Mouse (Mus musculus) forebrain, embryonic 13.5 days (tissue): ENCODE data around the gene St5. TPM values are rescaled to one million over a fixed set of nuclear protein-coding genes. Genes with fewer than 3 reads are reported as not detected.

ENCODE experiments used
- ATAC-seq: fragments of 200-750 bp; cut with Nextera tagmentation; 2 replicates; pipeline ENCODE4 v1.8.0; 2017
- H3K27ac ChIP-seq: fragments of 300-500 bp; sonication (generic); 2 replicates; pipeline ENCODE4 v1.5.1; 2015; ENCODE audit warnings: inconsistent platforms, mild to moderate bottlenecking, moderate library complexity
- H3K27me3 ChIP-seq: fragments of 300-500 bp; sonication (generic); 2 replicates; pipeline ENCODE4 v1.6.1; 2015; ENCODE audit warnings: mild to moderate bottlenecking, inconsistent platforms
- H3K36me3 ChIP-seq: fragments of 300-500 bp; sonication (generic); 2 replicates; pipeline ENCODE4 v1.6.1; 2015; ENCODE audit warnings: mild to moderate bottlenecking, inconsistent platforms; ENCODE audit not compliant: poor library complexity, severe bottlenecking
- H3K4me1 ChIP-seq: fragments of 300-500 bp; sonication (generic); 2 replicates; pipeline ENCODE4 v1.6.1; 2015; ENCODE audit warnings: inconsistent platforms
- H3K4me2 ChIP-seq: fragments of 300-500 bp; sonication (generic); 2 replicates; pipeline ENCODE4 v1.6.1; 2015; ENCODE audit warnings: inconsistent platforms, mild to moderate bottlenecking, moderate library complexity
- H3K4me3 ChIP-seq: fragments of 300-500 bp; sonication (generic); 2 replicates; pipeline ENCODE4 v1.5.1; 2015; ENCODE audit warnings: mild to moderate bottlenecking, inconsistent platforms
- H3K9ac ChIP-seq: fragments of 300-500 bp; sonication (generic); 2 replicates; pipeline ENCODE4 v1.6.1; 2015; ENCODE audit warnings: mild to moderate bottlenecking, inconsistent platforms
- H3K9me3 ChIP-seq: fragments of 300-500 bp; sonication (generic); replicated peaks from 2 replicates; pipeline ENCODE4 v1.6.1; 2016; ENCODE audit warnings: inconsistent platforms
- WGBS: fragments of 180-500 bp; shearing (Covaris S2); methylation state at CpG from one replicate; pipeline ENCODE4 v1.1.7; 2015; 5-methylcytosine and 5-hydroxymethylcytosine counted together
- polyA plus RNA-seq: library from polyadenylated mRNA; unstranded; fragments of >200 nt; fragmentation: Nextera tagmentation; extraction: Ambion mirVana; gene quantifications from 2 replicates; pipeline ENCODE4 v1.2.1, GENCODE M21; 2015

Gene St5
- 12.0 and 13.0 TPM in 2 replicates for polyA plus RNA-seq

DNA sequence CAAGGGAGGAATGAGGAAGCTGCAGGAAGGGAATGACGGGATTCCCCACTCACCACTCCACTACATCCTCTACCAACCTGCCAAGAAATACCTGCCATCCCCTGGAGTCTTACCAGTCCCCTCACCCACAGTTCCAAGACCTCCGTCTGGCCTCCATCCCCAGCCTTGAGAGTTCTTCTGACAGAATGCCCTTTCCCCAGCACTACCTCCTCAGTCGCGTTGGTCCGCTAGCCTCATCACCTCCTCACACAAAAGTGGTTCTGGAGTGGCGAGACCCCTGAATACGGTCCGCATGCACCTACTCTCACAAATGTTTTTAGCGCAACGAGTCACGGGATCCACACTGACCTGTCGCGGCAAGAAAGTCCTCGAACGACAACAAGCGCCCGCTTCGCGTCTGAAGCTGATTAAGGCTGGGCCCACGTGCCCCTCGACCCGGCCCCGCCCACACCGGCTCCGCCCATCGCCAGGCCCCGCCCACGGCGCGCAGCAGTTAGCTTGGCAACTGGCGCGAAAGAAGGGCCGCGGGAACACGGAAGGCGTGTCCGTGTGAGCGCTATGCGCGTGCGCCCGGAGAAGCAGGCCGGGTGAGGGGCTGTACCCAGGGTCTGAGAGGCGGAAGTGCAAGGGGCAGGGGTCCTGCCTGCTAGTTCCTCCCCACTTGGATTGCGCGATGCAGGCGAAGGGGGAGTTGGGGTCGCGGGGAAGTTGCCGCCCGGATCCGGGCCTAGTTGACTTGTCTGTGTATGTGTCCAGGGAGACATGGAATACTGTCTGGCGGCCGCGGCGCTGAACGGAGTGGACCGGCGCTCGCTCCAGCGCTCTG is at the start of gene St5, which contains the start of gene Akip1:
TSS of gene St5 (minus strand) at position 416 of the 826 bp plus-strand sequence.
TSS of gene Akip1 (plus strand) at position 501 of the 826 bp plus-strand sequence.
- Histone ChIP-seq H3K9me3 (no peaks in the 10 kb centered on the region), H3K4me3 (peak within 1 kb of the TSS; percentile 57), H3K27ac (no peak within 1 kb of the TSS), H3K36me3 (peaks cover 5% of the 10 kb centered on the region; the same call in 1 of the 2 replicates), H3K27me3 (no peaks in the 10 kb centered on the region), H3K4me1 (peaks cover 9% of the 10 kb centered on the region; the same call in 1 of the 2 replicates), H3K9ac (peak within 1 kb of the TSS; percentile 73), H3K4me2 (peak within 1 kb of the TSS; percentile 75)
- under 1% methylated on average over 61 of the region's 61 CpGs for WGBS
- peak; percentile 97 for ATAC-seq

DNA sequence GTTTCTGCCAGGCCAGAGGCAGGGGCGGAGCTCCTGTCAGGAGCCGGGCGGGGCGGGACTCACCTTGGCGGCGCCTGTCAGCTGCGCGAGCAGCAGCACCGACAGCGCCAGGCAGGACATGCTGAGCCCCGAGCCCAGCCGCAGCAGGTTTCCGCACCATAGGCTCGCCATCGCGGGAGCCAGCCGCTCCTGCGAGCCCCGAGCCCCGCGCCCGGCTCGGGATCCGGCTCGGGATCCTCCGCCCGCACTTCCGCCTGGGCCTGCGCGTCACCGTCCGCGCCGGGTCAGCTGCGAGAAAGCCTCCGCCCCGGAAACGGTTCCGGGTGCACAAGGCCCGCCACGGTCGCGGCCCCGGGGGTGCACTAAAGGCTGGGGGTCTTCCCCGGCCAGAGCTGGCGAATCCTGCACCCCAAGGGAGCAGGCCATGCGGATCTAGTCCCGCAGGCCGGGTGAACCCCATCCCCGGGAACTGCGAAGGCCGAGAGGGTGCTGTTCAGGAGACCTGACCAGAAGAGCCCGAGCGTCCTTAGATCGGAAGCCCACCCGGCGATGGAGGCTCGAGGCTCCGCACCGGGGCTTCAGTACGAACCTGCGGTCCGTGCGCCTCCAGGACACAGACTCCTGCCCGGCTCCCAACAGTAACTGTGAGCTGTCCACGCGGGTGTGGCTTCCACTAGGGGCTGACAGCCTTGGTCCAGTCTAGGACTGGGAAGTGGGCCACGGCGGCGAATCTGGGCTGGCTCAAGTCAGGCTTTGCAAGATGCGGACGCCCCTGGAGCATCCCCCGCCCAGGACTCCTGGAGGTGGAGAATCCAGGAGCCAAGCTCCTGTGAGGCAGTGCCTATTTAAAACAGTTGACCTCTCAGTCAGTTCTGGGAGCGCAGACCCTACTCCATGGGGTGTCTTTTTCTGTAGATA is 48.9 kb upstream of the St5 start, which contains the start of gene Tmem9b:
TSS of gene Tmem9b (minus strand) at position 868 of the 918 bp plus-strand sequence.
- Histone ChIP-seq H3K4me1 (peaks cover 23% of the 10 kb centered on the region), H3K27me3 (no peaks in the 10 kb centered on the region), H3K9ac (peak within 1 kb of the TSS; percentile 93), H3K4me2 (peak within 1 kb of the TSS; percentile 95), H3K27ac (peak within 1 kb of the TSS; percentile 79), H3K9me3 (no peaks in the 10 kb centered on the region), H3K36me3 (no peaks in the 10 kb centered on the region), H3K4me3 (peak within 1 kb of the TSS; percentile 90)
- under 1% methylated on average over 74 of the region's 74 CpGs for WGBS
- peak; percentile 93 for ATAC-seq

DNA sequence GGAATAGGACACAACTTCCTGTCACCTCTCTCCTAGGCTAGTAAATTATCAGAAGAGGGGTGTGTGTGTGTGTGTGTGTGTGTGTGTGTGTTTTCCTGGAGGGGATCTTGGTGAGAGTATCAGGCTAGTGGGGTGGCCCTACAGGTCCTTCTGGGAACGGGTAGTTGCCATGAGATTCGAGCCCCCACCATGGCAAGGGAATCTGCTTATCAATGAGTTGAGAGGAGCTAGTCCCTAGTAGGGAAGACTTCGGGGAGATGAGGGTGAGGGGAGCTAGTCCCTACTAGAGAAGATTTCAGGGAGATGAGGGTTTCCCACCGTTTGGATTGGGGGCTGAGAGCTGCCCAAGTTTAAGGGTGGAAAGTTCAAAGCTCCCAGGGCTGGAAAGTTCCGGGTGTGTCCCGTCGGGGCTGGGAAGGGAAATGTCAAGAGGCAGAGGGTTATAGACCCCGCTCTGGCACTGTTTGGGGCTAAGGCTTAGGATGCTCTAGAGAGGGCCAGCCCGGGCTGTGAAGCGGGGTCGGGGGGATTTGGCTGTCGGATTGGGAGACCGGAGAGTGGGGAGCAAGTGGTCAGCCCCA is 48.1 kb upstream of the St5 start:
- Histone ChIP-seq H3K4me2 (peak overlapping the region; percentile 95), H3K36me3 (peaks cover 7% of the 10 kb centered on the region), H3K27me3 (no peaks in the 10 kb centered on the region), H3K27ac (peak overlapping the region; percentile 79), H3K4me3 (peak overlapping the region; percentile 90), H3K9me3 (no peaks in the 10 kb centered on the region), H3K9ac (peak overlapping the region; percentile 93), H3K4me1 (peaks cover 23% of the 10 kb centered on the region)
- 4% methylated on average over 13 of the region's 13 CpGs for WGBS
- no peak; the same call in 1 of the 2 replicates for ATAC-seq

DNA sequence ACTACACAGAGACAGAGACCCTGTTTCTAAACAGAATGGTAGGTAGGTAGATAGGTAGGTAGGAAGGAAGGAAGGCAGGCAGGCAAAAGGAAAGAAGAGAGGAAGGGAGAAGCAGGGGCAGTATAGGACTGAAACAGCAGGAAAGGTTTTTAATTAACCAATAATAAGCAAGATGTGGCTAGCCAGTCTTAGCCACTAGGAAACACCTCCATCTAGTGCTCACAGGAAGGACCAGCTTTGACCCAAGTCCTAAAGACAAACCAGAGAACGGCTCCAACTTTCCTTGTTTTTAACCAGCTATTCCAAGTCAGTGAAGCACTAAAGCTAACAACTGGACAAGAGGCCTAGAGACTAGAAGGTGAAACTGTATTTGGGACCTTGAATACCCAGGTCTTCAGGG is 44.3 kb upstream of the St5 start:
- no peaks in the 10 kb centered on the region for H3K27me3 ChIP-seq
- WGBS = 77% methylated on average over 1 of the region's 1 CpGs
- H3K4me2 ChIP-seq = no peak overlapping the region
- H3K9me3 ChIP-seq = no peaks in the 10 kb centered on the region
- H3K36me3 ChIP-seq = peaks cover 35% of the 10 kb centered on the region
- ATAC-seq = no peak
- H3K4me3 ChIP-seq = no peak overlapping the region
- H3K27ac ChIP-seq = no peak overlapping the region
- peaks cover 12% of the 10 kb centered on the region for H3K4me1 ChIP-seq
- no peak overlapping the region for H3K9ac ChIP-seq

DNA sequence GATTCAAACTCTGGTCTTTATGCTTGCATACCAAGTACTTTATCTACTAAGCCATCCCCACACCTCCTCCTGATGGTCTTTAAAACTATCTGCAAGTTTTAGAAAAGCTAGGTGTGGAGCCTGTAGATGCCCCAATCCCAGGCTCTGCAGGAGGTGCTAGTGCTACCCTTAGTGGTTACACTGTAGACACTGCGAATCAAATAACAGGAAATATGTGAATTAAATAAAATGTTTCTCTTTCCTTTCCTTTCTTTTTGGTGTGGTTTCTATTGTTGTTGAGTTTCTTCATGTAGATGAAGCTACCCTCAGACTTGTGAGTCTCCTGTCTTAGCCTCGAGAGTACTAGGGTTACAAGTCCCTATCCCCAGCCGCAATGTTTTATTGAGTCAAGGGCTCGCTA is 38.3 kb upstream of the St5 start:
- H3K9ac ChIP-seq = no peak overlapping the region
- no peak for ATAC-seq
- no peaks in the 10 kb centered on the region for H3K27me3 ChIP-seq
- no peak overlapping the region for H3K4me3 ChIP-seq
- no peak overlapping the region for H3K4me2 ChIP-seq
- H3K9me3 ChIP-seq = no peaks in the 10 kb centered on the region
- no peak overlapping the region for H3K27ac ChIP-seq
- H3K4me1 ChIP-seq = no peaks in the 10 kb centered on the region
- 92% methylated on average over 4 of the region's 4 CpGs for WGBS
- H3K36me3 ChIP-seq = peaks cover 59% of the 10 kb centered on the region

DNA sequence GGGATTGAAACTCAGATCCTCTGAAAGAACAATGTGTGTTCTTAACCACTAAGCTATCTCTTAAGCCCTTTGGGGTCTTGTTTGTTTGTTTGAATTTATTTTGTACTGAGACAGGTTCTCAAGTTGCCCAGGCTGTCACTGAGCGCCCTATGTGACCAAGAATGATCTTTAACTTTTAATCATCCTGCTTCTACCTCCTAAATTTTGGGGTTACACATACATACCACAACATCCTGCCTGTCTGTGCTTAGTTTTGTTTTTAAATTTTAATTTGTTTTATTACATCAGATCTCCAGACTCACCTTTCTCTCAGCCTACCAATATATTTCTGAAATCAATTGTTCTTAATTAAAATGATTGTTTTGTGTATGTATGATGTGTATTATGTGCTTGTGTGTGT is 37.7 kb upstream of the St5 start:
- Histone ChIP-seq H3K9ac (no peak overlapping the region), H3K27me3 (no peaks in the 10 kb centered on the region), H3K4me3 (no peak overlapping the region), H3K4me1 (no peaks in the 10 kb centered on the region), H3K4me2 (no peak overlapping the region), H3K36me3 (peaks cover 61% of the 10 kb centered on the region), H3K27ac (no peak overlapping the region), H3K9me3 (no peaks in the 10 kb centered on the region)
- 88% methylated on average over 1 of the region's 1 CpGs for WGBS
- no peak for ATAC-seq

DNA sequence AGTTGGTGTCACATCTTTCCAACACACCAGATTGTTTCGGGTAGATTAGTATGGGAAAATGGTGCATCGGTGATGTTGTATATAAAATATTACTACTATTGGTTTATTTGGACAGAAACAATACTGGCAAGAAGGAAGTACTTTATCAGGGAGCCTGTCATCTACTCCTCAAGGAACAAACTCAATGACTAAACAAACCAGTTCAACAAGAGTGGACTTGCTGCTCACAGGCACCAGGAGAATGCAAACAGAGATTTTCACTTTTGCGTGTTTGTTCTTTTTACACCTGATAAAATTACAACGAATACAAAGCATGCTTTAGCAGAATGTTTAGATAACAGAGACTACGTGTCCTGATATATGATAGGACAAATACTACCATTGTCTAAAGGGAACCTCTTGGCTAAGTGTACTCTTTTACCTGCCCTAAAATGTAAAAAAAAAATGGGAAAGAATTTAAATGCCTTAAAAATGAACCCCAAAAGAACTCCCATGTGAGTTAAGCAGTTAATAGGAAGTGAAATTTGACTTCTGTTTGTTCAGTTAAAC is 36.5 kb upstream of the St5 start:
- Histone ChIP-seq H3K9me3 (no peaks in the 10 kb centered on the region), H3K4me1 (no peaks in the 10 kb centered on the region), H3K9ac (no peak overlapping the region), H3K4me3 (no peak overlapping the region), H3K27me3 (no peaks in the 10 kb centered on the region), H3K4me2 (no peak overlapping the region), H3K36me3 (peaks cover 62% of the 10 kb centered on the region), H3K27ac (no peak overlapping the region)
- ATAC-seq = no peak
- 94% methylated on average over 5 of the region's 5 CpGs for WGBS

DNA sequence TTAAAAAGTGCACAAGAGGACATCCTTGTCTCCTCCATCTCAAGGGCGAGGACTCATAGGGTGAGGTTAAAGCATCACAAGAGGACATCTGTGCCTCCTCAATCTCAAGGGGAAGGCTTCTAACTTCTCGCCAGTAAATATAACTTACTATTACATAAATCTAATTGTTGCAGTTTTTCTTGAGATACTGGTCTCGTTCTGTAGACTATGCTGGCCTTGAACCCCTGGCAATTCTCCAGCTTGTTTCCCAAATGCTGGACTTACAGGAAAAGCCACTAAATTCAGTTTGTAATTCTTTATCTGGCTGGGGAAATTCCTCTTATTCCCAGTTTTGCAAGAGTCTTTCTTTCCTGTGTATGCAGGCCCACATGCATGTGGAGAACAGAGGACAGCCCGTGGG is 31.4 kb upstream of the St5 start:
- H3K9ac ChIP-seq = no peak overlapping the region
- 93% methylated on average over 4 of the region's 4 CpGs for WGBS
- no peak overlapping the region for H3K4me2 ChIP-seq
- no peak for ATAC-seq
- peaks cover 29% of the 10 kb centered on the region for H3K36me3 ChIP-seq
- H3K9me3 ChIP-seq = no peaks in the 10 kb centered on the region
- no peak overlapping the region for H3K27ac ChIP-seq
- no peaks in the 10 kb centered on the region for H3K4me1 ChIP-seq
- no peaks in the 10 kb centered on the region for H3K27me3 ChIP-seq
- no peak overlapping the region for H3K4me3 ChIP-seq

DNA sequence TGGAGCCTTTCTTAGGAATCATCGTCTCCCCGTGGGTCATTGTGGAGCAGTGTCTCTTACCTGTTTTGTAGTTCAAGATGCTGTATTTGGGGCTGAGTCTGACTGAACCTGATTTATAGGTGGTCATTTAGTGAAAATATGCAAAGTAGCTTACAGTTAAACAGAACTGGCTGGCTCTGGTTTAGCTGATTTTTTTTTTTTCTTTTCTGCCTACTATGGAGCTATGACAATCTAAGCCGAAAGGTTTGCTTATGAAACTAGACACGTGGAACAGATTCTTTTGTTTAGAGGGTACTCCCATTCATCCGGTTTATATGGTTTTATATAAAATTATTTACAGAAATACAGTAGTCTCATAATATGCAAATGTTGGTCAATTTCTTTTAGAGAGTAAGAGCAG is 28.2 kb upstream of the St5 start, which contains the start of gene Ascl3:
TSS of gene Ascl3 (minus strand) at position 101 of the 400 bp plus-strand sequence.
- no peaks in the 10 kb centered on the region for H3K9me3 ChIP-seq
- no peak for ATAC-seq
- H3K27me3 ChIP-seq = no peaks in the 10 kb centered on the region
- peaks cover 18% of the 10 kb centered on the region for H3K36me3 ChIP-seq
- no peak within 1 kb of the TSS for H3K27ac ChIP-seq
- no peaks in the 10 kb centered on the region for H3K4me1 ChIP-seq
- H3K4me2 ChIP-seq = no peak within 1 kb of the TSS
- no peak within 1 kb of the TSS for H3K9ac ChIP-seq
- 93% methylated on average over 5 of the region's 5 CpGs for WGBS
- H3K4me3 ChIP-seq = no peak within 1 kb of the TSS

DNA sequence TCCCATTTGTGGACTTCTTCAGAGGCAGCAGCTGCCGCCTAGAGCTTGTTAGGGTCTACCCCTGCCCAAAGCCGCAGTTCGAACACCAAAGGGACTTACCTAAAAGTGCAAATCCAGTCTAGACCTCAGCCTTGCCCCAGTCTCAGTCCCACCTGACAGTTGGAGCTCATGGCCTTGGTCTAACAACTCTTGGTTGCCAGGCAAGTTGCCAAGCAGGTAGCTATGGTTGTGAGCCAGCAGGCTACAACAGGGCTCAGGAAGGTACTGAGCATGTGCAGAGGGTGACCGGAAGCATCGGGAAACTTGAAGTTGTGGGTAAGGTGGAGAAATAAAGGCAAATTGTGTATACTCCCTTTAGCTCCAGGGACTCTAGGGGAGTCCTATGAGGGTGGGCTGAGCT is 20.3 kb upstream of the St5 start, which contains the start of gene BC051019:
TSS of gene BC051019 (minus strand) at position 154 of the 400 bp plus-strand sequence.
- Histone ChIP-seq H3K36me3 (no peaks in the 10 kb centered on the region), H3K4me1 (no peaks in the 10 kb centered on the region), H3K9ac (no peak within 1 kb of the TSS), H3K27ac (no peak within 1 kb of the TSS), H3K4me2 (no peak within 1 kb of the TSS), H3K27me3 (no peaks in the 10 kb centered on the region), H3K4me3 (no peak within 1 kb of the TSS), H3K9me3 (no peaks in the 10 kb centered on the region)
- WGBS = 90% methylated on average over 5 of the region's 5 CpGs
- ATAC-seq = no peak

DNA sequence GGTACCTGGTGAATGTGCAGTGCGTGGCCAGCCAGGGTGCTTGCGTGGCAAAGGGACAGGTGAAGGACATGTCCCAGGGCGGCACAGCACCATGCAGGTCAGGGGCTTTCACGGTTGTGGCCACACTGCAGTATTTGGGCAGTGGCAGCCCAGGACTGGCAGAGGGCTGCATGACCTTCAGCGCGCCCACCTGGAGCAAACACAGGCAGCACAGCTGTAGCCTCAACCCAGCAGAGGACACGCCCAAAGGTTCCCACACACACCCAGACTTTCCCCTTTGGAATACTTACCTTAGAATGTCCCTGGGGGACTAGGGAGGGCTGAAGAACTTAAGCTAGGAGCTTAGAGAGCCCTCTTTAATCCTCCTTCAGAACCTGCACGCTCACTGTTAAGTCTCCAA is 19.7 kb upstream of the St5 start:
- Histone ChIP-seq H3K9ac (no peak overlapping the region), H3K4me3 (no peak overlapping the region), H3K27ac (no peak overlapping the region), H3K36me3 (no peaks in the 10 kb centered on the region), H3K9me3 (no peaks in the 10 kb centered on the region), H3K4me1 (no peaks in the 10 kb centered on the region), H3K4me2 (no peak overlapping the region), H3K27me3 (no peaks in the 10 kb centered on the region)
- WGBS = 95% methylated on average over 8 of the region's 8 CpGs
- ATAC-seq = no peak
